Comparison of ENCODE assay signal across 8 mouse cellular contexts in the genomic region with DNA sequence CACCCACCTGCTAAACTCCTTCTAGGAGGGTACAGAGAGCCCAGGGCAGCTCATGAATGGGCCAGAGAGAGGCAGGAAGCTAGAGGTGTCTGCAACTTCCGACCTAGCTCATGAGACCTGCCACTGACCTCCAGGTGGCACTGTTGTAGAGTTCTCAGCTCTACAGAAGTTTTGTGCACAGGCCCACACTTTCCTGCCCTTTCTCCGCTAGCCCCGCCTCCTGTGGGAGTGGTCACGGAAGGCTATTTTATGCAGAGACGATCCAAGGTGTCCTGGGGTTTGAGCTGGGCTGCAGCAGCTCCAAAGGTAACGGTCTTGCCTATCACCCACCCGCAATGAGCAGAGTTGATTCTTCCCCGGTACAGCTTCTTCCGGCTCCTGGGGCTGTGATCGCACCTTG. TPM values are rescaled to one million over a fixed set of nuclear protein-coding genes. Genes with fewer than 3 reads are reported as not detected.
DNase-seq lines count a peak whose midpoint lies in the region; ATAC-seq and TF ChIP-seq lines count a peak whose summit lies in the region.

No protein-coding gene starts in this region.

- DNase-seq in lung, postnatal 10 days = peak; percentile 91
- no peak for DNase-seq in left cerebral cortex, postnatal 25 days (ENCODE audit: low spot score in 2 of 2)

- H3K36me3 ChIP-seq in E14TG2a.4 (ENCODE audit: insufficient read depth, low read length) = no peaks in the 10 kb centered on the region
- H3K36me3 ChIP-seq in embryonic facial prominence, embryonic 15.5 days = no peaks in the 10 kb centered on the region
- no peaks in the 10 kb centered on the region for H3K36me3 ChIP-seq in heart, embryonic 14.5 days (ENCODE audit: control insufficient read depth, insufficient read depth, low read length)
- H3K36me3 ChIP-seq in kidney, embryonic 15.5 days = no peaks in the 10 kb centered on the region
- H3K36me3 ChIP-seq in small intestine, adult 2 months (ENCODE audit: control insufficient read depth, insufficient read depth, low read length) = no peaks in the 10 kb centered on the region

- H3K27me3 ChIP-seq in E14TG2a.4 (ENCODE audit: insufficient read depth, low read length) = peaks cover 14% of the 10 kb centered on the region
- H3K27me3 ChIP-seq in embryonic facial prominence, embryonic 15.5 days = peaks cover 2% of the 10 kb centered on the region; the same call in 1 of the 2 replicates
- no peaks in the 10 kb centered on the region for H3K27me3 ChIP-seq in heart, embryonic 14.5 days (ENCODE audit: control insufficient read depth, insufficient read depth, low read length)
- H3K27me3 ChIP-seq in kidney, embryonic 15.5 days = no peaks in the 10 kb centered on the region
- no peaks in the 10 kb centered on the region for H3K27me3 ChIP-seq in small intestine, adult 2 months (ENCODE audit: control insufficient read depth, insufficient read depth, low read length)

- H3K27ac ChIP-seq in embryonic facial prominence, embryonic 15.5 days (replicated peaks) = no peak overlapping the region
- H3K27ac ChIP-seq in heart, embryonic 14.5 days (replicated peaks in 1 of 2; ENCODE audit: control insufficient read depth in 1 of 2, insufficient read depth in 1 of 2, low read depth in 2 of 2, low read length in 2 of 2) = no peak overlapping the region
- no peak overlapping the region for H3K27ac ChIP-seq in kidney, embryonic 15.5 days
- no peak overlapping the region for H3K27ac ChIP-seq in small intestine, adult 2 months (ENCODE audit: insufficient read depth, low read depth, low read length)

- peak overlapping the region; percentile 40 for H3K4me2 ChIP-seq in embryonic facial prominence, embryonic 15.5 days (replicated peaks)
- peak overlapping the region; percentile 60 for H3K4me2 ChIP-seq in heart, embryonic 14.5 days (ENCODE audit: low read length)
- H3K4me2 ChIP-seq in kidney, embryonic 15.5 days = peak overlapping the region; percentile 57

- no peaks in the 10 kb centered on the region for H3K9me3 ChIP-seq in E14TG2a.4 (ENCODE audit: low read length)
- H3K9me3 ChIP-seq in embryonic facial prominence, embryonic 15.5 days (replicated peaks) = no peaks in the 10 kb centered on the region
- H3K9me3 ChIP-seq in heart, embryonic 14.5 days (ENCODE audit: control insufficient read depth, low read length) = no peaks in the 10 kb centered on the region
- H3K9me3 ChIP-seq in kidney, embryonic 15.5 days (replicated peaks) = no peaks in the 10 kb centered on the region

- no peak overlapping the region for H3K9ac ChIP-seq in embryonic facial prominence, embryonic 15.5 days
- no peak overlapping the region for H3K9ac ChIP-seq in heart, embryonic 14.5 days (ENCODE audit: low read length)
- no peak overlapping the region for H3K9ac ChIP-seq in kidney, embryonic 15.5 days

- ATAC-seq in activated CD4-positive, CD25-positive, alpha-beta regulatory T cell, adult 4 months = peak; percentile 99
- ATAC-seq in embryonic facial prominence, embryonic 15.5 days (ENCODE audit: insufficient number of reproducible peaks, low FRiP score, low TSS enrichment, low read depth) = peak; percentile 57
- peak; percentile 77 for ATAC-seq in heart, embryonic 14.5 days (ENCODE audit: insufficient number of reproducible peaks, insufficient read depth, low FRiP score, low read depth)
- peak; percentile 86; the same call in 1 of the 2 replicates for ATAC-seq in kidney, embryonic 15.5 days (replicated peaks; ENCODE audit: low FRiP score)

- TF ChIP-seq CTCF in E14TG2a.4 (conservative IDR thresholded peaks at IDR 0.05; ENCODE audit: low read length) = peak; percentile 50
- TF ChIP-seq CTCF in small intestine, adult 2 months (IDR thresholded peaks at IDR 0.05; ENCODE audit: extremely low read depth, insufficient read length, insufficient replicate concordance, low read depth, low read length) = peak; percentile 63; the same call in 1 of the 2 replicates

- 12% methylated on average over 10 of the region's 10 CpGs for WGBS in embryonic facial prominence, embryonic 15.5 days
- WGBS in heart, embryonic 14.5 days = 5% methylated on average over 10 of the region's 10 CpGs
- WGBS in kidney, embryonic 15.5 days = 5% methylated on average over 10 of the region's 10 CpGs
- WGBS in small intestine, adult 2 months = 3% methylated on average over 10 of the region's 10 CpGs

- TF ChIP-seq POLR2A in small intestine, adult 2 months (IDR thresholded peaks at IDR 0.05; ENCODE audit: low read depth, low read length) = no peak

- intact Hi-C loops in left cerebral cortex, postnatal 25 days (cut with DNase I) = loop anchor here (5.0 kb wide), 1 partner anchor 243 kb away; no protein-coding TSS in a partner anchor

- H3K4me1 ChIP-seq in E14TG2a.4 (replicated peaks; ENCODE audit: low read depth, low read length) = peaks cover 33% of the 10 kb centered on the region
- H3K4me1 ChIP-seq in embryonic facial prominence, embryonic 15.5 days = no peaks in the 10 kb centered on the region
- H3K4me1 ChIP-seq in heart, embryonic 14.5 days (ENCODE audit: control insufficient read depth in 2 of 2, insufficient read depth in 2 of 2, low read length in 2 of 2) = no peaks in the 10 kb centered on the region; a peak in 2 of 4 replicates
- 0 out of 2 replicates have a peak, but pooled peaks cover 8% of the 10 kb centered on the region for H3K4me1 ChIP-seq in kidney, embryonic 15.5 days
- no peaks in the 10 kb centered on the region for H3K4me1 ChIP-seq in small intestine, adult 2 months (ENCODE audit: control insufficient read depth, insufficient read depth, insufficient read length, low read length)

- H3K4me3 ChIP-seq in E14TG2a.4 (replicated peaks; ENCODE audit: low read length) = peak overlapping the region; percentile 62
- peak overlapping the region; percentile 25; the same call in 1 of the 2 replicates for H3K4me3 ChIP-seq in embryonic facial prominence, embryonic 15.5 days (replicated peaks)
- peak overlapping the region; percentile 16 to 34 for H3K4me3 ChIP-seq in heart, embryonic 14.5 days (ENCODE audit: control insufficient read depth in 1 of 2, insufficient read depth in 1 of 2, low read depth in 1 of 2, low read length in 2 of 2)
- peak overlapping the region; percentile 31 for H3K4me3 ChIP-seq in kidney, embryonic 15.5 days (replicated peaks)
- H3K4me3 ChIP-seq in small intestine, adult 2 months (ENCODE audit: low read depth, low read length) = peak overlapping the region; percentile 61

RNA-seq across cellular contexts. Expression of a gene that starts 20.1 kb away (rescaled TPM):
- 1 to 10 TPM; 7.5 to 8.2 TPM for polyA plus RNA-seq in activated CD4-positive, CD25-positive, alpha-beta regulatory T cell, adult 4 months (2017; shearing (Covaris generic))
- polyA plus RNA-seq in embryonic facial prominence, embryonic 15.5 days (2015; fragmentation: Nextera tagmentation; extraction: Ambion mirVana) = 85.7 and 94.1 TPM in 2 replicates
- polyA plus RNA-seq in heart, embryonic 14.5 days (2014; fragmentation: Nextera tagmentation; extraction: Ambion mirVana) = 61.9 and 62.6 TPM in 2 replicates
- polyA plus RNA-seq in kidney, embryonic 15.5 days (2015; fragmentation: Nextera tagmentation; extraction: Ambion mirVana) = 154 and 166 TPM in 2 replicates
- polyA plus RNA-seq in small intestine, adult 2 months (2012; rRNA removed) = 136 and 209 TPM in 2 replicates
- 10 to 100 TPM; 24.4 to 30.1 TPM for total RNA-seq in left cerebral cortex, postnatal 25 days (2021)

RNA-seq across cellular contexts. Expression of a gene that starts 20.1 kb away (rescaled TPM):
- 1 to 10 TPM; 7.6 to 9.9 TPM for polyA plus RNA-seq in activated CD4-positive, CD25-positive, alpha-beta regulatory T cell, adult 4 months (2017; shearing (Covaris generic))
- polyA plus RNA-seq in embryonic facial prominence, embryonic 15.5 days (2015; fragmentation: Nextera tagmentation; extraction: Ambion mirVana) = 16.0 and 16.5 TPM in 2 replicates
- polyA plus RNA-seq in heart, embryonic 14.5 days (2014; fragmentation: Nextera tagmentation; extraction: Ambion mirVana) = 8.0 and 8.3 TPM in 2 replicates
- 13.9 and 14.2 TPM in 2 replicates for polyA plus RNA-seq in kidney, embryonic 15.5 days (2015; fragmentation: Nextera tagmentation; extraction: Ambion mirVana)
- 26.4 and 49.8 TPM in 2 replicates for polyA plus RNA-seq in small intestine, adult 2 months (2012; rRNA removed)
- total RNA-seq in left cerebral cortex, postnatal 25 days (2021) = 10 to 100 TPM; 12.6 to 13.0 TPM

RNA-seq across cellular contexts. Expression of a gene that starts 21.8 kb away (rescaled TPM):
- polyA plus RNA-seq in activated CD4-positive, CD25-positive, alpha-beta regulatory T cell, adult 4 months (2017; shearing (Covaris generic)) = 10 to 100 TPM; 39.1 to 56.7 TPM
- 103 and 108 TPM in 2 replicates for polyA plus RNA-seq in embryonic facial prominence, embryonic 15.5 days (2015; fragmentation: Nextera tagmentation; extraction: Ambion mirVana)
- 65.1 and 65.4 TPM in 2 replicates for polyA plus RNA-seq in heart, embryonic 14.5 days (2014; fragmentation: Nextera tagmentation; extraction: Ambion mirVana)
- polyA plus RNA-seq in kidney, embryonic 15.5 days (2015; fragmentation: Nextera tagmentation; extraction: Ambion mirVana) = 123 and 130 TPM in 2 replicates
- 8.0 and 8.4 TPM in 2 replicates for polyA plus RNA-seq in small intestine, adult 2 months (2012; rRNA removed)
- 10 to 100 TPM; 43.3 to 45.7 TPM for total RNA-seq in left cerebral cortex, postnatal 25 days (2021)

RNA-seq across cellular contexts. Expression of a gene that starts 21.8 kb away (rescaled TPM):
- 10 to 100 TPM; 19.9 to 20.6 TPM for polyA plus RNA-seq in activated CD4-positive, CD25-positive, alpha-beta regulatory T cell, adult 4 months (2017; shearing (Covaris generic))
- 23.4 and 26.7 TPM in 2 replicates for polyA plus RNA-seq in embryonic facial prominence, embryonic 15.5 days (2015; fragmentation: Nextera tagmentation; extraction: Ambion mirVana)
- 36.6 and 37.7 TPM in 2 replicates for polyA plus RNA-seq in heart, embryonic 14.5 days (2014; fragmentation: Nextera tagmentation; extraction: Ambion mirVana)
- polyA plus RNA-seq in kidney, embryonic 15.5 days (2015; fragmentation: Nextera tagmentation; extraction: Ambion mirVana) = 32.2 and 32.3 TPM in 2 replicates
- 9.0 and 13.6 TPM in 2 replicates for polyA plus RNA-seq in small intestine, adult 2 months (2012; rRNA removed)
- total RNA-seq in left cerebral cortex, postnatal 25 days (2021) = 10 to 100 TPM; 80.2 to 86.8 TPM

RNA-seq across cellular contexts. Expression of a gene that starts 21.8 kb away (rescaled TPM):
- polyA plus RNA-seq in activated CD4-positive, CD25-positive, alpha-beta regulatory T cell, adult 4 months (2017; shearing (Covaris generic)) = 10 to 100 TPM; 40.6 to 63.7 TPM
- 69.5 and 71.4 TPM in 2 replicates for polyA plus RNA-seq in embryonic facial prominence, embryonic 15.5 days (2015; fragmentation: Nextera tagmentation; extraction: Ambion mirVana)
- polyA plus RNA-seq in heart, embryonic 14.5 days (2014; fragmentation: Nextera tagmentation; extraction: Ambion mirVana) = 63.8 and 67.6 TPM in 2 replicates
- polyA plus RNA-seq in kidney, embryonic 15.5 days (2015; fragmentation: Nextera tagmentation; extraction: Ambion mirVana) = 66.4 and 72.2 TPM in 2 replicates
- polyA plus RNA-seq in small intestine, adult 2 months (2012; rRNA removed) = 96.1 and 199 TPM in 2 replicates
- 100 to 1,000 TPM; 172 to 174 TPM for total RNA-seq in left cerebral cortex, postnatal 25 days (2021)
